Mouse (Mus musculus) limb, embryonic 14.5 days (tissue): ENCODE results near the gene C1ql4. TPM values are rescaled to one million over a fixed set of nuclear protein-coding genes. Genes with fewer than 3 reads are reported as not detected.

ENCODE experiments used
- ATAC-seq: fragments of 200-750 bp; cut with Nextera tagmentation; 2 replicates; pipeline ENCODE4 v1.8.0; 2017; ENCODE audit warnings: low read depth, moderate number of reproducible peaks, moderate TSS enrichment; ENCODE audit not compliant: low FRiP score
- DNase-seq: peaks from one replicate; pipeline ENCODE4 v3.0.0-alpha.2; 2015; ENCODE audit warnings: low spot score
- H3K27ac ChIP-seq: fragments of 300-500 bp; sonication (generic); replicated peaks from 2 replicates; pipeline ENCODE4 v1.5.1; 2014; ENCODE audit warnings: low read depth, mild to moderate bottlenecking, low read length, moderate library complexity, mixed read lengths
- H3K27me3 ChIP-seq: fragments of 300-500 bp; sonication (generic); 2 replicates; pipeline ENCODE4 v1.6.1; 2014; ENCODE audit warnings: low read length, mixed read lengths; ENCODE audit not compliant: control insufficient read depth, insufficient read depth
- H3K36me3 ChIP-seq: fragments of 300-500 bp; sonication (generic); 2 replicates; pipeline ENCODE4 v1.6.1; 2014; ENCODE audit warnings: mild to moderate bottlenecking, low read length, moderate library complexity, mixed read lengths; ENCODE audit not compliant: control insufficient read depth, insufficient read depth
- H3K4me1 ChIP-seq: fragments of 300-500 bp; sonication (generic); 2 replicates; pipeline ENCODE4 v1.6.1; 2014; ENCODE audit warnings: antibody characterized with exemption, low read length, mixed read lengths; ENCODE audit not compliant: control insufficient read depth, insufficient read depth
- H3K4me2 ChIP-seq: fragments of 300-500 bp; sonication (generic); replicated peaks from 2 replicates; pipeline ENCODE4 v1.6.1; 2014; ENCODE audit warnings: low read depth, mild to moderate bottlenecking, low read length, moderate library complexity; ENCODE audit not compliant: severe bottlenecking
- H3K4me3 ChIP-seq: fragments of 300-500 bp; sonication (generic); replicated peaks from 2 replicates; pipeline ENCODE4 v1.5.1; 2014; ENCODE audit warnings: low read length
- H3K9ac ChIP-seq: fragments of 300-500 bp; sonication (generic); 2 replicates; pipeline ENCODE4 v1.6.1; 2014; ENCODE audit warnings: mild to moderate bottlenecking, low read depth, low read length, moderate library complexity; ENCODE audit not compliant: severe bottlenecking
- H3K9me3 ChIP-seq: fragments of 300-500 bp; sonication (generic); 2 replicates; pipeline ENCODE4 v1.6.1; 2016; ENCODE audit warnings: low read length; ENCODE audit not compliant: control insufficient read depth
- POLR2A ChIP-seq: fragments of 200-500 bp; IDR thresholded peaks from 2 replicates; pipeline ENCODE4 v1.8.0; 2012; ENCODE audit warnings: inconsistent platforms, mild to moderate bottlenecking, moderate library complexity, borderline replicate concordance; ENCODE audit not compliant: insufficient read depth, insufficient read length; ENCODE audit errors: extremely low read depth
- WGBS: fragments of 180-500 bp; shearing (Covaris S2); extraction: QIAGEN DNeasy Blood & Tissue Kit; methylation state at CpG from one replicate; pipeline ENCODE4 v1.1.7; 2014; 5-methylcytosine and 5-hydroxymethylcytosine counted together
- polyA plus RNA-seq, 2 experiments: library from polyadenylated mRNA; depleted of rRNA in 1 of 2; stranded (reverse) in 1 of 2; unstranded in 1 of 2; fragments of >200 nt; fragmentation: Nextera tagmentation in 1 of 2; extraction: Ambion mirVana in 1 of 2; gene quantifications; 2 replicates each; pipeline versions ENCODE4 v1.2.1 to v1.2.3; 2012 to 2014

Gene C1ql4
- polyA plus RNA-seq, 2 experiments: not detected

- DNase-seq (no peak), ATAC-seq (no peak)
- no peak overlapping the region for H3K27ac ChIP-seq
- 61% methylated on average over 26 of the region's 26 CpGs for WGBS
- no peaks in the 10 kb centered on the region for H3K27me3 ChIP-seq
- H3K9ac ChIP-seq: no peak overlapping the region
- TF ChIP-seq POLR2A: no peak
- no peak overlapping the region for H3K4me2 ChIP-seq
- peaks cover 18% of the 10 kb centered on the region for H3K36me3 ChIP-seq
- no peaks in the 10 kb centered on the region for H3K9me3 ChIP-seq
- no peaks in the 10 kb centered on the region for H3K4me1 ChIP-seq
- H3K4me3 ChIP-seq: no peak overlapping the region
Observed at GRCm38 (mm10) chr15:99039996-99040919, 47.4 kb downstream of the C1ql4 start.

DNA sequence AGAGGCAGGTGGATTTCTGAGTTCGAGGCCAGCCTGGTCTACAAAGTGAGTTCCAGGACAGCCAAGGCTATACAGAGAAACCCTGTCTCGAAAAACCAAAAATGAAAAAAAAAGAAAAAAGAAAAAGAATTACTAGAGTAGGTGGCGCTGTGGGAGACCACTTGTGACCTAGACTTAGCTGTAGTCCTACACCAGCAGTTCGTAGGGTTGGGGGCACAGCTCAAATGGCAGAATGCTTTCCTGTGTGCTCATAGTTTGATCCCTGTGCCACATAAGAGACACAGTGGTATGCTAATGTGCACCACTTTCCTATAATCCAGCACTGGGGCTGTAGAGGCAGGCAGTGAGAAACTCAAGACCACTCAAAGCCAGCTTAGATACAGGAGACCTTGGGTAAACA, 48.3 kb downstream of the C1ql4 start:
- no peaks in the 10 kb centered on the region for H3K4me1 ChIP-seq
- H3K36me3 ChIP-seq: peaks cover 28% of the 10 kb centered on the region
- no peak overlapping the region for H3K4me2 ChIP-seq
- no peak for TF ChIP-seq POLR2A
- DNase-seq (no peak), ATAC-seq (no peak)
- no peaks in the 10 kb centered on the region for H3K27me3 ChIP-seq
- WGBS: 85% methylated on average over 4 of the region's 4 CpGs
- H3K4me3 ChIP-seq: no peak overlapping the region
- no peaks in the 10 kb centered on the region for H3K9me3 ChIP-seq
- no peak overlapping the region for H3K9ac ChIP-seq
- no peak overlapping the region for H3K27ac ChIP-seq

DNA sequence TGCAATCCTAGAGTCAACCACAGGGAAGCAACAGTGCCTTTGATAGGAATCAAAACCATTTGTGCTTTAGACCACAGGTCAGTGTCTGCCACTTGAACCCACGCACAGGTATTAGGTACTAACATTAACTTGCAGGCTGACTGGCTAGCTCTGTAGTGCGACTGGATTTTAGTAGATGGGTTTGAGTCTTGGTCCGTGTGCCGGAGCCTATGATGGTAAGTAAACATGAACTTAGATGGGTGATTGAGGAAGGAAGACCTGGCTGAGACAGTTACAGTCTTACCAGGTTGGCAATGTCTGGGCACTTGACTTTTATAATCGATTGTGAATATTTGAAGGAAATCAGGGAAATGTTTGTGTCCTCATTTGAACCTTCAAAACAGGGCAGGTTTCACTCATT, 48.8 kb downstream of the C1ql4 start:
- Histone ChIP-seq H3K9ac (no peak overlapping the region), H3K36me3 (peaks cover 28% of the 10 kb centered on the region), H3K27me3 (no peaks in the 10 kb centered on the region), H3K4me3 (no peak overlapping the region), H3K9me3 (no peaks in the 10 kb centered on the region), H3K4me1 (no peaks in the 10 kb centered on the region), H3K27ac (no peak overlapping the region), H3K4me2 (no peak overlapping the region)
- WGBS: 92% methylated on average over 5 of the region's 5 CpGs
- no peak for DNase-seq
- no peak for TF ChIP-seq POLR2A
- ATAC-seq: no peak

DNA sequence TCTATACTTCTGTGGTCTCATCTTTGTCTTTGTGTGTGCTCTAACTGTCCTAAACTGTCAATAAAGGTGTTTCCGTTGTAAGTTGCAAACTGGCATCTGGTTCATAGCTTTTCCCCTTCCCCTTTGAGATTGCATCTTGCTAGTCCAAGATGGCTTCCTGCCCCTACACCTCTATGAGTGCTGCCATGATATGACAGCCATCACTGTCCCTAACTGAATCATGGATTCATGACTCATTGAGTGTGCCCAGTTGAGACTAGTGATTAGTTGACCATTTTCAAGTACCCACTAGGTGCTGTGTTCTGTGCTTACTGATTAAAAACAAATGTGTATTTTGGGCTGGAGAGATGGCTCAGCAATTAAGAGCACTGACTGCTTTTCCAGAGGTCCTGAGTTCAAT, 49.6 kb downstream of the C1ql4 start:
- H3K27ac ChIP-seq: no peak overlapping the region
- no peaks in the 10 kb centered on the region for H3K27me3 ChIP-seq
- H3K4me3 ChIP-seq: no peak overlapping the region
- ATAC-seq (no peak), DNase-seq (no peak)
- no peak overlapping the region for H3K9ac ChIP-seq
- peaks cover 28% of the 10 kb centered on the region for H3K36me3 ChIP-seq
- no peak overlapping the region for H3K4me2 ChIP-seq
- H3K4me1 ChIP-seq: no peaks in the 10 kb centered on the region
- TF ChIP-seq POLR2A: no peak
- no peaks in the 10 kb centered on the region for H3K9me3 ChIP-seq
- 82% methylated on average over 1 of the region's 1 CpGs for WGBS

DNA sequence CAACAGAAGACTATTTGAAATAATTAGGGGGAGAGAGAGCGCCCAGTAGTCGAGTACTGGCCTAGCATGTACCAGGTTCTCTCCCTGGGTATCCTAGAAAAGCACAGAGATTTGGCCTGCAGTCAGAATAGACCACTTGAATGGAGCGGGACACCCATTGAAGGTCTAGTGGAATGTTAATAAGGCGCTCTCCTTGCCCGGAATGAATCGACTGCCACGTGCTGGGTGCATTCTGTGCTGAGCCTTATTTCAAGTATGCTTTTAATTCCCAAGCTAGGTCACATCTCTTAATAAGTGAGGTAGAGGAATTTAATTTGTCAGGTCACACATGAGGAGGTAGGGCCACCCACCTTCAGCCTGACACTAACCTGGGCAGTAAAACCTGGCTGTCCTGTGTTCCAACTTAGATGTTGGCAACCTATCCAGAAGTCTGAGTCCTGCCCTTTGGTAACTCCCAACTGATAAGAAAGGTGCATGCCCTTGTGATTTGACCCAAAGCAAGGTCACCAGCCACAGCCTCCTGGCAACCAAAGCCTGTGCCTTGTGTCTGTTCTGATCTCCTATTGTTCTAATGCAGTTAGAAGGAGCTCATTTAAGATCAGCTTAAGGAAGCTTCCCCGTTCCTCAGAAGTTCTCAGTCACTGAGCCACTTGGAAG, 51.2 kb downstream of the C1ql4 start:
- WGBS: 94% methylated on average over 8 of the region's 8 CpGs
- H3K9me3 ChIP-seq: no peaks in the 10 kb centered on the region
- no peaks in the 10 kb centered on the region for H3K27me3 ChIP-seq
- H3K4me3 ChIP-seq: no peak overlapping the region
- peaks cover 28% of the 10 kb centered on the region for H3K36me3 ChIP-seq
- TF ChIP-seq POLR2A: no peak
- no peak overlapping the region for H3K27ac ChIP-seq
- DNase-seq (no peak), ATAC-seq (no peak)
- H3K9ac ChIP-seq: no peak overlapping the region
- H3K4me1 ChIP-seq: peaks cover 14% of the 10 kb centered on the region
- no peak overlapping the region for H3K4me2 ChIP-seq
